Mouse (Mus musculus): ENCODE results near the gene Apbb2. TPM values are rescaled to one million over a fixed set of nuclear protein-coding genes. Genes with fewer than 3 reads are reported as not detected.

Gene Apbb2
- total and polyA plus RNA-seq, 3 experiments, result 0.34 to 0.40 (median 0.34) TPM

DNA sequence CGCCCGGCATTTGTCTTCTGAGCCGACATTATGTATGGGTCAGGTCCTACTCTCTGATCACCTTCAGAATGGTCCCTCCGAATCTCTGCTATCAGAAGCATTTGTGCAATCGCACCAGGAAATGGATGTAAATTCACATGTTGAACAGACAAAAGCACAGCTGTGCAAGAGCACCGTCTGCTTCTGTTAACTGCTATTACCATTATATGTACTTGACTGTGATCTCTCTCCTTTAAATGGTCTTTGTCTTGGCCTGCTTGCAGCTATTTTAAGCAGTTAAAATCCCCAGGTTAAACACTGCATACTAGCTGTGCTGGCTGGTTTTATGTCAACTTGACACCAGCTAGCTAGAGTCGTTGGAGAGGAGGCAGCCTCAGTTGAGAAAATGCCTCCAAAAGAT, 132.6 kb downstream of the Apbb2 start:
- Histone ChIP-seq H3K27ac (ENCODE audit: insufficient read depth, low read depth) (no peak overlapping the region), H3K4me1 (ENCODE audit: control insufficient read depth in 1 of 2, insufficient read depth in 2 of 2) (peaks cover 3 to 33% of the 10 kb centered on the region in 2 experiments; a peak in 3 of 4 replicates), H3K4me3 (replicated peaks in 1 of 3; ENCODE audit: low read depth in 2 of 3, low read length in 2 of 3, poor library complexity in 1 of 3) (no peak overlapping the region), H3K36me3 (replicated peaks in 1 of 2; ENCODE audit: control insufficient read depth in 1 of 2, insufficient read depth in 1 of 2, low read length in 1 of 2) (no peaks in the 10 kb centered on the region), H3K79me2 (replicated peaks; ENCODE audit: control insufficient read depth, extremely low read depth, insufficient read depth, poor library complexity, severe bottlenecking) (no peaks in the 10 kb centered on the region), H3K4me2 (ENCODE audit: insufficient read depth, low read depth, poor library complexity, severe bottlenecking) (no peak overlapping the region), H3K9me3 (replicated peaks; ENCODE audit: low read length) (no peaks in the 10 kb centered on the region), H3K27me3 (replicated peaks) (no peaks in the 10 kb centered on the region), H3K9ac (ENCODE audit: insufficient read depth, low read depth) (no peak overlapping the region)
- in situ Hi-C loops (cut with MboI; ENCODE audit: low pct_ligation_motif_present, low pct_unique_long_range_greater_than_20kb, low sequenced_read_pairs), result no loop called here
- dilution Hi-C loops (cut with MboI; ENCODE audit: extremely low pct_ligation_motif_present, extremely low pct_unique_long_range_greater_than_20kb, low sequenced_read_pairs), result no loop called here
- TF ChIP-seq CHD2 (IDR thresholded peaks at IDR 0.05; ENCODE audit: low read length) (no peak), JUND (conservative IDR thresholded peaks at IDR 0.05; ENCODE audit: low read depth, low read length) (no peak), ZC3H11A (IDR thresholded peaks at IDR 0.05; ENCODE audit: low read depth, low read length) (no peak), PAX5 (IDR thresholded peaks at IDR 0.05; ENCODE audit: low read length) (no peak), SMC3 (IDR thresholded peaks at IDR 0.05; ENCODE audit: low read depth, low read length) (no peak), ZNF384 (IDR thresholded peaks at IDR 0.05; ENCODE audit: low read depth, low read length) (no peak)
- no peak for DNase-seq (ENCODE audit: extremely low read depth)

DNA sequence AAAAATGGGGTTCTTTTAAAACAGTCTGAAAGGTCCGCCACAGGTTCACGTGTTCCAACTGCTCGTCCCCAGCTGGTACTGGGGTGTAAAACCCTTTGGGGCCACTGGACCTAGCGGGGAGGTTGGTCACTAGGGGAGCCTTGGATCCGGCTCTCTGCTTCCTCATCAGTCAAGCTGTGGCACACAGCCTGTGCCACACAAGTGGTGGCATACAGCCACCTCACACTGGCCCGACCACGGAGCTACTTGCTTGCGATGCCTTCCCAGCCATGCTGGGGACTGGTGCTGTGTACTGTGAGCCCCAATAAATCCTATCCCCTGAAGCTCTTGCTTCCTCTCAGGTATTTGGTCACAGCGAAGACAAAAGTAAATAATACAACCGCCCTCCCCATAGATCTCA, 142.3 kb downstream of the Apbb2 start:
- dilution Hi-C loops (cut with MboI; ENCODE audit: extremely low pct_ligation_motif_present, extremely low pct_unique_long_range_greater_than_20kb, low sequenced_read_pairs), result no loop called here
- no peak for TF ChIP-seq CTCF (conservative IDR thresholded peaks at IDR 0.05 in 1 of 2, IDR thresholded peaks at IDR 0.05 in 1 of 2; ENCODE audit: low read depth in 2 of 2, low read length in 2 of 2)
- TF ChIP-seq TCF12 (IDR thresholded peaks at IDR 0.05; ENCODE audit: low read depth, low read length), result no peak
- no peak for TF ChIP-seq MAZ (IDR thresholded peaks at IDR 0.05; ENCODE audit: low read depth, low read length)
- TF ChIP-seq E2F4 (IDR thresholded peaks at IDR 0.05; ENCODE audit: insufficient replicate concordance, low read depth, low read length), result no peak
- H3K9me3 ChIP-seq (replicated peaks; ENCODE audit: low read length), result no peaks in the 10 kb centered on the region

DNA sequence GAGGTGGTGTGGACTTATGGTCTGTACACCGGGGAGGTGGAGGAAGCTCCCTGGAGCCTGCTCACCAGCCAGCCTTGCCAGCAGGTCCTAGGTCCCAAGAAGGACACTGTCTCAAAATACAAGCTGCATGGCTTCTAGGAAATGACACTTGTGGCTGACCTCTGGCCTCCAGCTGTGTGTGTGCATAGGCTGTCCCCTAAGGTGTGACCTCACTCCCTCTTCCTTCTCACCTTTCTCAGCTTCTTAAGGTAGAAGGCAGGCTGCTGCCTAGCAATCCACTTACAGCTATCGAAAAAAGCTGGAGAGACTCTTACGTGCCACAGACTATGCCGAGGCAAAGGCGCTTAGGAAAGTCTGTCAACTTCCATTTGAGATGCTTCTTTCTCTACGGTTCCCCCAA, 142.8 kb downstream of the Apbb2 start:
- Histone ChIP-seq H3K27ac (ENCODE audit: insufficient read depth, low read depth) (no peak overlapping the region), H3K9me3 (replicated peaks; ENCODE audit: low read length) (no peaks in the 10 kb centered on the region), H3K27me3 (replicated peaks) (no peaks in the 10 kb centered on the region), H3K4me3 (replicated peaks in 1 of 3; ENCODE audit: low read depth in 2 of 3, low read length in 2 of 3, poor library complexity in 1 of 3) (no peak overlapping the region), H3K4me1 (ENCODE audit: control insufficient read depth in 1 of 2, insufficient read depth in 2 of 2) (peaks cover 4 to 8% of the 10 kb centered on the region in 2 experiments; a peak in 3 of 4 replicates), H3K9ac (ENCODE audit: insufficient read depth, low read depth) (no peak overlapping the region), H3K79me2 (replicated peaks; ENCODE audit: control insufficient read depth, extremely low read depth, insufficient read depth, poor library complexity, severe bottlenecking) (no peaks in the 10 kb centered on the region), H3K4me2 (ENCODE audit: insufficient read depth, low read depth, poor library complexity, severe bottlenecking) (no peak overlapping the region), H3K36me3 (replicated peaks in 1 of 2; ENCODE audit: control insufficient read depth in 1 of 2, insufficient read depth in 1 of 2, low read length in 1 of 2) (no peaks in the 10 kb centered on the region)
- no peak for DNase-seq (ENCODE audit: extremely low read depth)
- dilution Hi-C loops (cut with MboI; ENCODE audit: extremely low pct_ligation_motif_present, extremely low pct_unique_long_range_greater_than_20kb, low sequenced_read_pairs) (no loop called here), in situ Hi-C loops (cut with MboI; ENCODE audit: low pct_ligation_motif_present, low pct_unique_long_range_greater_than_20kb, low sequenced_read_pairs) (no loop called here)
- TF ChIP-seq PAX5 (IDR thresholded peaks at IDR 0.05; ENCODE audit: low read length) (no peak), RAD21 (IDR thresholded peaks at IDR 0.05; ENCODE audit: low read depth, low read length) (no peak), ZC3H11A (IDR thresholded peaks at IDR 0.05; ENCODE audit: low read depth, low read length) (no peak), CTCF (conservative IDR thresholded peaks at IDR 0.05 in 1 of 2, IDR thresholded peaks at IDR 0.05 in 1 of 2; ENCODE audit: low read depth in 2 of 2, low read length in 2 of 2) (no peak), E2F4 (IDR thresholded peaks at IDR 0.05; ENCODE audit: insufficient replicate concordance, low read depth, low read length) (no peak), MYC (IDR thresholded peaks at IDR 0.05; ENCODE audit: low read depth, low read length) (no peak), GABPA (IDR thresholded peaks at IDR 0.05; ENCODE audit: insufficient replicate concordance, low read depth, low read length) (no peak), EP300 (IDR thresholded peaks at IDR 0.05; ENCODE audit: low read length) (no peak), MAX (IDR thresholded peaks at IDR 0.05; ENCODE audit: low read length) (no peak), MXI1 (IDR thresholded peaks at IDR 0.05; ENCODE audit: low read depth, low read length) (no peak), ZNF384 (IDR thresholded peaks at IDR 0.05; ENCODE audit: low read depth, low read length) (no peak), BHLHE40 (IDR thresholded peaks at IDR 0.05; ENCODE audit: low read depth, low read length) (no peak), TCF12 (IDR thresholded peaks at IDR 0.05; ENCODE audit: low read depth, low read length) (no peak), ZKSCAN1 (IDR thresholded peaks at IDR 0.05; ENCODE audit: borderline replicate concordance, low read depth, low read length) (no peak)

More for the DNA sequence above, 142.3 kb downstream of the Apbb2 start:
- Histone ChIP-seq H3K9ac (ENCODE audit: insufficient read depth, low read depth) (no peak overlapping the region), H3K4me1 (ENCODE audit: control insufficient read depth in 1 of 2, insufficient read depth in 2 of 2) (peaks cover 0 to 3% of the 10 kb centered on the region in 2 experiments; a peak in 1 of 4 replicates), H3K79me2 (replicated peaks; ENCODE audit: control insufficient read depth, extremely low read depth, insufficient read depth, poor library complexity, severe bottlenecking) (no peaks in the 10 kb centered on the region), H3K36me3 (replicated peaks in 1 of 2; ENCODE audit: control insufficient read depth in 1 of 2, insufficient read depth in 1 of 2, low read length in 1 of 2) (no peaks in the 10 kb centered on the region), H3K27ac (ENCODE audit: insufficient read depth, low read depth) (no peak overlapping the region), H3K27me3 (replicated peaks) (no peaks in the 10 kb centered on the region), H3K4me2 (ENCODE audit: insufficient read depth, low read depth, poor library complexity, severe bottlenecking) (no peak overlapping the region), H3K4me3 (replicated peaks in 1 of 3; ENCODE audit: low read depth in 2 of 3, low read length in 2 of 3, poor library complexity in 1 of 3) (no peak overlapping the region)
- in situ Hi-C loops (cut with MboI; ENCODE audit: low pct_ligation_motif_present, low pct_unique_long_range_greater_than_20kb, low sequenced_read_pairs), result no loop called here
- DNase-seq (ENCODE audit: extremely low read depth), result no peak

Data from CH12.LX (cell line).